Mouse (Mus musculus) MEL-GATA-1-ER (cell line): ENCODE measurements around the gene Ubtf.
A peak's percentile ranks its signal among the peaks of the same experiment; 100 is the strongest.
"Not testable (repeated sequence)": the region's sequence is repeated elsewhere in the genome, so short reads cannot be mapped to it uniquely, and the experiment has no call there.

Experiments
- DNase-seq: peaks from one replicate; pipeline ENCODE4 v3.0.0-alpha.2; 2012; ENCODE audit warnings: low read depth; ENCODE audit errors: extremely low read depth

The Ubtf gene

GRCm38 (mm10) chr11:102295598-102296471, 23.7 kb downstream of the Ubtf start:
- DNase-seq: no peak

- no peak for DNase-seq
Measured at GRCm38 (mm10) chr11:102294887-102295597, 24.5 kb downstream of the Ubtf start.

GRCm38 (mm10) chr11:102294416-102294815, 25.1 kb downstream of the Ubtf start:
- DNase-seq: no peak

GRCm38 (mm10) chr11:102293971-102294370, 25.6 kb downstream of the Ubtf start:
- DNase-seq: no peak

DNA sequence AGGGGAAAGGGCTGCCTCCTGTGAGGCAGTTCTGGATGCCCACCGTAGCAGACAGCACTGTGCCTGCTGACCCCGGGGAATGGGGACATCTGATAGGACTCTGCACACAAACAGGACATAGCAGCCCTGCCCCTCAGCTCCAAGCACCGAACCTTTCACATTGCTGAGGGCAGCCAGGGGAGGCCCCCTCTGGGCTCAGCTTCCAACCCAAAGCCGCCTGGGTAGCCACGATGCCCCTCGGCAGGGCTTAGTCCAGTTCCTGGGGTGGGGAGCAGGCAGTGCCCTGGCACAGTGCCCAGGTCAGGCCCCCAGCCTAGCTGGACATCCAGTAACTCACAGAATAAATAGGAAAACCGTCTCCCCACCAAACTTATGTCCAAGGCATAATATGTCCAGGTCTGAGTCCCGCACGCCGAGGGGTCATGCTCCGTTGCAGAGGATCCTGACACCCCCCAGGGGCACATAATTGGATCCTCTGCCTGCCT, 28.4 kb downstream of the Ubtf start:
- no peak for DNase-seq

DNA sequence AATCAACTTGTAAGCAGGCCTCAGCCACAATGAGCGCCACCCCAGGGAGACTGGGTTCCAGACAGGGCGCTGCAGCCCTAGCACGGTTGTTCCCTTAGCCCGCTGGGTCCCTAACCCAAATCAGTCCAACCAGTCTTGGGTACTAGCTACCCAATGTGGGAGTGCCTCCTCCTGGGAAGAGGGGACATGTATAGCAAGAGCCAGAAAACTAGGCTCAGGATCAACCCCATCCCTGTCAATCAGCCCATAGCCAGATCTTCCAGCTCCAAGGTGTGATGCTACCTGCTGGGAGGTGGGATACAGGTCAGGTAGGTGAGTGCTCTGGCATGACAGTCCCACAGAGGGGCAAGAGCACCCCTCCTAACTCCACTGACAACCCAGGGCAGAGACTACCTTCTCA, 29.4 kb downstream of the Ubtf start:
- DNase-seq: no peak

GRCm38 (mm10) chr11:102289511-102290100, 29.9 kb downstream of the Ubtf start:
- no peak for DNase-seq

DNA sequence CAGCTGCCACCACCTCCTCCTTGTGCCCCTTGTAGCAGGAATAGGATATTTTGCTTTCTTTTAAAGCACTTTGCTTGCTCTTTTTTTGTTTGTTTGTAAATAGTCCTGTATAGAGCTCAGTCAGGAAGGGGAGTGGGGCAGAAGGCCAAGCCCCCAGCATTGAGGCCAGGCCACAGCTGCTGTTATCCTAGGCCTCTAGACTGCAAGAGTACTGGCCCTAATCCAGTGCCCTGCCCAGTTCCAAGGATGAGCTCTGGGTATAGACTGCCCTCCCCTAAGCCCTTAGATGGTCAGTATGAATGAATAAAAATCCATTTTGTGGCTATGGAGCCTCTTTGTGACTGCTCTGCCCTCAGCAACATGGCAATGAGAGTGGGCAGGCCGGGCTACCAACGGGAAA, 30.6 kb downstream of the Ubtf start:
- no peak for DNase-seq

DNA sequence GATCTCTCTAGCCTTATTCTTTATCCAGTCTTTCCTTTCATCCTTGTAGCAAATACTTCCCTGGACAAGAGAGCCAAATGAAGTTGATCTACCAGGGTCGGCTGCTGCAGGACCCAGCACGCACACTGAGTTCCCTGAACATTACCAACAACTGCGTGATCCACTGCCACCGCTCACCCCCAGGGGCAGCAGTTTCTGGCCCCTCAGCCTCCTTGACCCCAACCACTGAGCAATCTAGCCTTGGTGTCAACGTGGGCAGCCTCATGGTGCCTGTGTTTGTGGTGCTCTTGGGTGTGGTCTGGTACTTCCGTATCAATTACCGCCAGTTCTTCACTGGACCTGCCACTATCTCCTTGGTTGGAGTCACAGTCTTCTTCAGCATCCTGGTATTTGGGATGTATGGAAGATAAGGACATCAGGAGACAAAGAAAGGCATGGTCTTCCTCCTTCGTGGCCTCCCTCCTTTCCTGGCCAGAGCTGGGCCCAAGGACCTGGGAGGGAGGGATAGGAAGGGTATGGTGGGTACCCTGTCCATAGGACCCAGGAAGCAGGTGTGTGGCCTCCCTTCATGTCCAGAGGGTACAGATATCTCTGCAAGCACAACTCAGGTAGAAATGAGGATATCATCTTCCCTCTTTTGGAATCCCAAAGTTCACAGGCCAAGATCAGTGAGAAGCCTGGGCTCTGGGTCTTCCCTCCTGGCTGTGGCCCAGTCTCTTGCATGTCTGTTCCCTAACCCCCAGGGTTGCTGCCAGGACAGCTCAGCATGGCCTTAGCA, 31.3 kb downstream of the Ubtf start:
- DNase-seq: no peak

- no peak for DNase-seq
Measured at GRCm38 (mm10) chr11:102287485-102287884, 32.1 kb downstream of the Ubtf start.

DNA sequence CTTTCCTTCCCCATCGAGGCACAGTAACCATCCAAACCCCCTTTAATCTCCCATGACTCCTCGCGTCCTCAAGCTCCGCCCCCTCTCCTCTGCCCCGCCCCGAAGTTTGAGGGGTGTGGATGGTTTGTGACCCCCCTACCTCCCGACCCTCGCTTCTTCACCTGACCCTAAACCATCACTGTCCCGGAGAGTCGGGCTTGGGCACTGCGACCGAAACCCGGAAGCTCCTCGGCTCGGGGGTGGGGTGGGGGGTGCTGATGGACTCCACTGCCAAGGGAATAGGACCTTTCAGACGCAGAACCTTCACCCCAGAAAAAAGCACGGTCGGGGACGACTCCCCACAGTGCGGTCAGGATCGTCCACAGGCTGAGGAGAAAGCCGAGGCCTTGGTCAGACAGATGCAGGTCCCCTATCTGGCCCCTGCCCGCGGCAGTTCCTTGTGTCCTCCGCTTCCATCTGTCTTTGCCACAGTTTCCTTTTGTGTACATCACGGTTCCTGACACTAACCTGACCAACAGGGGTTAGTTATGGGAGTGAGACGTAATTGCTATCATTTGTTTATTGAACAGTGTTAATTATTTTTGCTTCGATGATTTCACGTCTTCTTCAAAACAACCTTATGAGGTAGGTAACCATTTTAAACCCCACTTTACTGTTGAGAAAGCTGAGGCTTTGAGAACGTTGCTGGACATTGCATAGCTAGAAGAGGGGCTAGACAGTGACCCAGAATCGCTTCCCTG, 34.3 kb downstream of the Ubtf start:
- no peak for DNase-seq

DNA sequence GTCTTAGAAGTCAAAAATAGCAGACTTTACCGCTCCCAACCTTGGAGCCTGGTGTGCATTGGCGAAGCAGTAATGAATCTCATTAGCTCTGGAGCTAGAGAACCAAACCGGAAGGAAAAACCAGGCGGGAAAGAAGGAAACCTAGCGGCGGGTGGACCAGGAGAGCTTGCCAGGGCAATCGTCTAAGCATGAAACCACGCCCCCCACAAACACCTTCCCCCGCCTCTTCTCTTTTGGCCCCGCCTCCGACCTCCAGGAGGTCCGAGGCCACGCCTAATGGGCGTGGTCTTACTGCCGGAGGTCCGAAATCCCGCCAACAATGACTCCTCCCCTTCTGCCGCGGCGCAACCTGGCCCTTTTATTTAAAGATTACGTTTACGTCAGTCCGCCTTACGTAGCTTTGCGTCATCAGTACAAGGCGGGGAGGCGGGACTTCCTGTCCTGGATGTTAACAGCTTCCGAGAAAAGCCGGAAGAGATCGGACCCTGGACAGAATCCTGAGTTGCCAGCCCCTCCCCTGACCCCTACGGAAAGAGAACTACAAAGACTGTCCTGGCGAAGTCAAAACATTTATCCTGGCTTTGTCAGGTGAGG, 34.9 kb downstream of the Ubtf start, which contains the start of gene Tmub2:
Tmub2 (plus strand) TSS at position 431 of the 594 bp plus-strand sequence.
- DNase-seq: peak; percentile 95

GRCm38 (mm10) chr11:102283922-102284321, 35.6 kb downstream of the Ubtf start:
- no peak for DNase-seq

- DNase-seq: not testable (repeated sequence)
Measured at GRCm38 (mm10) chr11:102280267-102280666, 39.3 kb downstream of the Ubtf start.

DNA sequence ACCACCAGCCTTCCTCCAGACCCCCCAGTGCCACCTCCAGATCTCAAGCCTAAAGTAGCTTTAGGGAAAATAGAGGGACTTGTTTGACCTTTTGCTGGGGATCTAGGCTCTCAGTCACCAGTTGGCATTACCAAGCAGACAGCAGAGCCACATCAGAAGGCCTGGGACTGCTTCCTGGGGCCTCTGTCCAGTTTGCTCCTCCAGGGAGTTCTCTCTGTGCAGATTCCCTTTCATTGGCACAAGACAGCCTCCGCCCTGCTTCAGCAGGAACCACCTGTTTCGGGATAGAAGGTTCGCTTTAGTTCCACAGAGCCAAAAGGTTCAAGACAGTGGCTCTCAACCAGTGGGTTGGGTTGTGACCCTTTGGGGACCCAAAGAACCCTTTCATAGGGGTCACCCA, 39.9 kb downstream of the Ubtf start:
- DNase-seq: no peak

DNA sequence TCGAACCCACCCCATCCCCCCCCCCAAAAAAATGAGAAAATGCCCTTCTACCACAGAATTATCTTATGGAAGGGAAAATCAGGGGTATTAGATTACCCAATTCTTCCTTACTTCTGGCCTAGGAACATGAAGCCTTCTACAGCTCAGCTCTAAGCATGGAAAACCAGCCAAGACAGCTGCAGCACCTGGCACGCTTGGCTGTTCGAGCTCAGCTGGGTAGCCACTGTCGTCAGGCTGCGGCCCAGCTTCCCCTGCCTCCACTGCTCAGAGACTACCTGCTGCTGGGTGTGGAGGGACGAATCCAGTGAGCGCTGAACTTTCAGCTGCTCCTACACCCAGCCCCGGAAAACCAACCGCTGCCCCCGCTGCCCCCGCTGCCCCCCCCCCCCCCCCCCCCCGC, 41.8 kb downstream of the Ubtf start:
- no peak for DNase-seq

DNA sequence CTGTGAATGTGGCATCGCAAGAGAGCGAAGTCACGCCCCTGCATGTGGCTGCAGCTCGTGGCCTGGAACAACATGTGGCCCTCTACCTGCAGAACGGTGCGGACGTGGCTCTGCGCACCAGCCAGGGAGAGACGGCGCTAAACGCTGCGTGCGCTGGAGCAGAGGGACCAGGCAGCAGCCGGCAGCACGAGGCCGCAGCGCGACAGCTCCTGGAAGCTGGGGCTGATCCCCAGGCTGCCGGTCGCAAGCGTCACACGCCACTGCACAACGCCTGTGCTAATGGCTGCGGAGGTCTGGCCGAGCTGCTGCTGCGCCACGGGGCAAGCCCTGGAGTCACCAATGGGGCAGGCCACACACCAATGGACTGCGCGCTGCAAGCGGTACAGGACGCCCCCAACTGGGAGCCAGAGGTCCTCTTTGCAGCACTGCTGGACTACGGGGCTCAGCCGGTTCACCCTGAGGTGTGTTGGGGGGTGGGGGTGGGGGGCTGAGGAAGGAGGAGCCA, 43.1 kb downstream of the Ubtf start:
- DNase-seq: no peak

DNA sequence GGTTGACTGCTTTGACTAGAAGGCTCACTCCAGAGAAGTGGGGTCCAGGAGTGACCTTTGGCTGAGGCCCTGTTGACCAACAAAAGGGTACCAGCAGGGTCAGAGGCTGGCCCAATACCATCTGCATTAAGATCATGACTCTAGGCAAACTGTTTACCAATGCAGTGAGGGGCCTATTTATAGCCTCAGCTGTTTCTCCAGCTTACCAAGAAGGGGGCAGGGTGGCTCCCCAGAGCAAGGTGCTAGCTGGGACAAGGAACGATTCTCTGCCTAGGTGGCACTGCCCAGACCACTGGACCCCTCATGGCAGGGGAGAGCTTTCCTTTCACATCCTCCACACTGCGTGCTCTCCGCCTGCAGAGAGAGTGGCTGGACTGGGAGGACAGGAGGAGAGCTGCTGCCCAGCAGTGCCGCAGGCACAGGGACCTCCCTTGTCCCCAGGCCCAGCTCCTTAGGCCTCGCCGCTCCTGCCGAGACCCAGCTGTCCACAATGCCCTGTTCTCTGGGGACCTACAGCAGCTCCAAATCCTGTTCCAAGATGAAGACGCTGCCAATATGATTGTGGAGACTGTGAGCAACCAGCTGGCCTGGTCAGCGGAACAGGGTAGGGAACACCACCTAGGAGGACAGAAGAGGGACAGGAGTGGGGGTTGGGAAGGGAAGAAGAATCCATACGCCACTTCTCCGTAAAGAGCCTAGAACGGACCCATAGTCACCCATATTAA, 50.9 kb downstream of the Ubtf start, which contains the start of gene Asb16:
Asb16 (plus strand) TSS at position 224 of the 725 bp plus-strand sequence.
- no peak for DNase-seq

- DNase-seq: peak; percentile 27
Measured at GRCm38 (mm10) chr11:102267480-102267879, 52.1 kb downstream of the Ubtf start.
